Mouse (Mus musculus) heart, adult 8-10 months (tissue): Measurements from ENCODE around the gene Gm20830. TPM values are rescaled to one million over a fixed set of nuclear protein-coding genes. Genes with fewer than 3 reads are reported as not detected.
"Not testable (repeated sequence)": the region's sequence is repeated elsewhere in the genome, so short reads cannot be mapped to it uniquely, and the experiment has no call there.

Experiments
- DNase-seq: peaks from one replicate; pipeline ENCODE4 v3.0.0; 2022; ENCODE audit warnings: low spot score
- total RNA-seq, 4 experiments: library from RNA; stranded (reverse); gene quantifications; 2 replicates each; pipeline ENCODE4 v1.2.4; 2022

The Gm20830 gene
- not detected for total RNA-seq

DNA sequence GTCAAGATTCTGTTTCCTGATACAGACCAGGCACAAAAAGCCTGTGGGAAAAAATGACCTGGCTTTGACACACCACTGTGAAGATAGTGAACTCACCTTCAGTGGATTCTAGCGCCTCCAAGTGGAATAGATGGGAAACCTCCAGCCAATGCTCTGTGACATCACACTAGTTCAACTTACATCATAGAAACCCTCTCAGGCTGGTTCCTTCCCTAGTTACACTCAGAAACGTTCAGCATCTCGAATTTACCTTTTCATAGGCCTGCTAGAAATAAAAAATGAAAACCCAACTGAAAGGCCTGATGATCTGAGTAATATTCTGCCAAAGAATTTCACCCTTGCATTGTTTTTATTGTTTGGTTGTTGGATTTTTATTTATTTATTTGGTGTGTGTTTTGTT is at the start of gene Gm20830:
TSS of gene Gm20830 (minus strand) at position 101 of the 400 bp plus-strand sequence.
- DNase-seq: not testable (repeated sequence)

Other genes with a start within 250 kb of the Gm20830 start
- gene Gm21719, start 235.4 kb downstream of the Gm20830 start, total RNA-seq: not detected